Mouse (Mus musculus) E14TG2a.4 (cell line): ENCODE data around the gene Tmbim1.

Source experiments
- CTCF ChIP-seq: conservative IDR thresholded peaks from 2 replicates; pipeline ENCODE4 v1.5.1; 2014; ENCODE audit warnings: low read length
- NANOG ChIP-seq: IDR thresholded peaks from 2 replicates; pipeline ENCODE4 v1.6.1; 2014; ENCODE audit warnings: borderline replicate concordance, low read length, mixed read lengths
- POU5F1 ChIP-seq: IDR thresholded peaks from 2 replicates; pipeline ENCODE4 v1.6.1; 2014; ENCODE audit warnings: low read length, borderline replicate concordance

DNA sequence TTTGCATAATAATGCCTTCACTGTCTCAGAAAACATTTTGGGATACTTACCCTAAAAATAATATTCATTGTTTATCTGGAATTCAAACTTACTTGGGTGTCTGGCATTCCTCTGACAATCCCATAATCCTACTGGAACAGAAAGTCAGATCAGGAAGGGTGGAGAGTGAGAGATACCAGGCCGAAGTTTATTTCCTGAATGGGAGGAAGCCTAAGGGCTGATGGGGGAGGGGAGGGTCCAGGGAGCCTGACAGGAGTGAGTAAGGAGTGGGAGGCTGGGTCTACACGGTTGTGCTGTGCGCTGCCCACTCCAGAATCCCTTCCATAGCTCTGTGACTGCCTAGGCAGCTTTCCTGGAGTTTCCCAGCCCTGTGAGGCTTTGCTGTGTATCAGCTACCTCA, 4.3 kb upstream of the Tmbim1 start:
- no peak for TF ChIP-seq CTCF
- TF ChIP-seq NANOG, result no peak
- no peak for TF ChIP-seq POU5F1
